In genomic region chr11:84066927-84067645, GRCm38 (mm10) we compare ENCODE assay signal across 9 mouse cellular contexts. TPM values are rescaled to one million over a fixed set of nuclear protein-coding genes. Genes with fewer than 3 reads are reported as not detected.
DNase-seq lines count a peak whose midpoint lies in the region; ATAC-seq and TF ChIP-seq lines count a peak whose summit lies in the region.
"Had no signal": no experiment of that assay in that cellular context is flagged by ENCODE, and none has a peak within 500 bp of the region (broad histone marks: within the 10 kb centered on the region; RNA-seq: fewer than 3 reads in every experiment).

No protein-coding gene starts in this region.

- peak overlapping the region; percentile 58; the same call in 1 of the 2 replicates for H3K27ac ChIP-seq in cortical plate, adult 2 months (ENCODE audit: insufficient read depth, low read length)
- H3K27ac ChIP-seq in heart, embryonic 11.5 days (ENCODE audit: low read depth, low read length): no peak overlapping the region
- H3K27ac ChIP-seq in kidney, embryonic 16.5 days (ENCODE audit: low read length): no peak overlapping the region
- no peak overlapping the region for H3K27ac ChIP-seq in lung, embryonic 14.5 days (ENCODE audit: low read depth)
- H3K27ac ChIP-seq: liver, embryonic 14.5 days had no signal

- no peak for ATAC-seq in heart, embryonic 11.5 days (replicated peaks; ENCODE audit: insufficient number of reproducible peaks, low FRiP score, low TSS enrichment)
- ATAC-seq in kidney, embryonic 16.5 days (ENCODE audit: low FRiP score, low TSS enrichment): no peak
- ATAC-seq in lung, embryonic 14.5 days (ENCODE audit: insufficient read depth): no peak

- TF ChIP-seq POLR2A in cortical plate, adult 2 months (IDR thresholded peaks at IDR 0.05; ENCODE audit: extremely low read depth, insufficient read depth, low read length): peak; percentile 97

- H3K4me1 ChIP-seq in cortical plate, adult 2 months (ENCODE audit: control insufficient read depth, insufficient read depth, low read length): peaks cover 5% of the 10 kb centered on the region; the same call in 1 of the 2 replicates
- peaks cover 14% of the 10 kb centered on the region for H3K4me1 ChIP-seq in heart, embryonic 11.5 days (ENCODE audit: control insufficient read depth, insufficient read depth, low read length)
- H3K4me1 ChIP-seq in kidney, embryonic 16.5 days (ENCODE audit: insufficient read depth, low read length): peaks cover 23% of the 10 kb centered on the region
- H3K4me1 ChIP-seq in lung, embryonic 14.5 days (ENCODE audit: insufficient read depth): 0 out of 2 replicates have a peak, but pooled peaks cover 7% of the 10 kb centered on the region

- H3K9me3 ChIP-seq in heart, embryonic 11.5 days (replicated peaks; ENCODE audit: control insufficient read depth, low read length): no peaks in the 10 kb centered on the region
- H3K9me3 ChIP-seq in kidney, embryonic 16.5 days (ENCODE audit: low read length): no peaks in the 10 kb centered on the region
- no peaks in the 10 kb centered on the region for H3K9me3 ChIP-seq in lung, embryonic 14.5 days (ENCODE audit: low read depth, low read length)

- H3K27me3 ChIP-seq in heart, embryonic 11.5 days (ENCODE audit: control insufficient read depth, insufficient read depth, low read length): peaks cover 20% of the 10 kb centered on the region
- peaks cover 10% of the 10 kb centered on the region; the same call in 1 of the 2 replicates for H3K27me3 ChIP-seq in kidney, embryonic 16.5 days (ENCODE audit: insufficient read depth, low read length)
- H3K27me3 ChIP-seq in lung, embryonic 14.5 days (ENCODE audit: insufficient read depth, low read length): peaks cover 27% of the 10 kb centered on the region

- no peaks in the 10 kb centered on the region for H3K36me3 ChIP-seq in heart, embryonic 11.5 days (ENCODE audit: control insufficient read depth, insufficient read depth, low read length)
- H3K36me3 ChIP-seq in kidney, embryonic 16.5 days (ENCODE audit: insufficient read depth, low read length): no peaks in the 10 kb centered on the region
- no peaks in the 10 kb centered on the region for H3K36me3 ChIP-seq in lung, embryonic 14.5 days (ENCODE audit: insufficient read depth)

- WGBS in heart, embryonic 11.5 days (ENCODE audit: insufficient replicate concordance): 11% methylated on average over 18 of the region's 18 CpGs
- WGBS in kidney, embryonic 16.5 days: 4% methylated on average over 18 of the region's 18 CpGs
- WGBS in lung, embryonic 14.5 days: 6% methylated on average over 18 of the region's 18 CpGs

- peak overlapping the region; percentile 71 for H3K4me3 ChIP-seq in cortical plate, adult 2 months (ENCODE audit: insufficient read depth, low read length)
- peak overlapping the region; percentile 66 for H3K4me3 ChIP-seq in heart, embryonic 11.5 days (ENCODE audit: low read depth, low read length)
- H3K4me3 ChIP-seq in kidney, embryonic 16.5 days (ENCODE audit: low read length): peak overlapping the region; percentile 70
- peak overlapping the region; percentile 67 for H3K4me3 ChIP-seq in lung, embryonic 14.5 days (ENCODE audit: low read depth, low read length)

- TF ChIP-seq CTCF in cortical plate, adult 2 months (IDR thresholded peaks at IDR 0.05; ENCODE audit: extremely low read depth, insufficient read depth, low read length): no peak
- TF ChIP-seq CTCF in lung, embryonic 14.5 days (IDR thresholded peaks at IDR 0.05; ENCODE audit: low read depth): no peak

- DNase-seq in heart, adult 11 months: peak; percentile 94
- DNase-seq in heart, postnatal 4 days: no peak
- DNase-seq in MN1 (ENCODE audit: low spot score): peak; percentile 59
- DNase-seq in lung, embryonic 14.5 days: peak; percentile 53
- peak; percentile 45 for DNase-seq in right cerebral cortex, postnatal 14 days

- H3K4me2 ChIP-seq in heart, embryonic 11.5 days: peak overlapping the region; percentile 89
- peak overlapping the region; percentile 91 for H3K4me2 ChIP-seq in kidney, embryonic 16.5 days (replicated peaks; ENCODE audit: low read depth, low read length)
- peak overlapping the region; percentile 88 for H3K4me2 ChIP-seq in lung, embryonic 14.5 days

- no peak overlapping the region for H3K9ac ChIP-seq in heart, embryonic 11.5 days (ENCODE audit: low read depth, low read length)
- H3K9ac ChIP-seq in kidney, embryonic 16.5 days (replicated peaks; ENCODE audit: low read length): peak overlapping the region; percentile 81; the same call in 1 of the 2 replicates
- peak overlapping the region; percentile 24; the same call in 1 of the 2 replicates for H3K9ac ChIP-seq in lung, embryonic 14.5 days

RNA-seq across cellular contexts. Expression of gene Dusp14, which starts 2.0 kb away (rescaled TPM):
- total RNA-seq in heart, postnatal 4 days (2021): 1 to 10 TPM in 1 of 2 experiments, under 1 TPM in 1; 0.29 to 1.4 TPM
- polyA plus RNA-seq in cortical plate, adult 2 months (2012; rRNA removed): 112 and 119 TPM in 2 replicates
- 6.1 and 6.3 TPM in 2 replicates for polyA plus RNA-seq in heart, embryonic 11.5 days (2014; fragmentation: Nextera tagmentation; extraction: Ambion mirVana)
- 45.4 and 54.6 TPM in 2 replicates for polyA plus RNA-seq in kidney, embryonic 16.5 days (2015; fragmentation: Nextera tagmentation; extraction: Ambion mirVana)
- 15.7 and 17.7 TPM in 2 replicates for polyA plus RNA-seq in lung, embryonic 14.5 days (2014; fragmentation: Nextera tagmentation; extraction: Ambion mirVana)
